Mouse (Mus musculus): ENCODE data around the gene Ptchd3.

- no peak for TF ChIP-seq POLR2A (IDR thresholded peaks at IDR 0.05; ENCODE audit: low read depth, low read length)
- TF ChIP-seq CTCF (IDR thresholded peaks at IDR 0.05; ENCODE audit: borderline replicate concordance, insufficient read depth, low read length), result no peak
These were observed 35.4 kb upstream of the Ptchd3 start for GRCm38 (mm10) chr11:121794591-121795199.
